In the genomic region with DNA sequence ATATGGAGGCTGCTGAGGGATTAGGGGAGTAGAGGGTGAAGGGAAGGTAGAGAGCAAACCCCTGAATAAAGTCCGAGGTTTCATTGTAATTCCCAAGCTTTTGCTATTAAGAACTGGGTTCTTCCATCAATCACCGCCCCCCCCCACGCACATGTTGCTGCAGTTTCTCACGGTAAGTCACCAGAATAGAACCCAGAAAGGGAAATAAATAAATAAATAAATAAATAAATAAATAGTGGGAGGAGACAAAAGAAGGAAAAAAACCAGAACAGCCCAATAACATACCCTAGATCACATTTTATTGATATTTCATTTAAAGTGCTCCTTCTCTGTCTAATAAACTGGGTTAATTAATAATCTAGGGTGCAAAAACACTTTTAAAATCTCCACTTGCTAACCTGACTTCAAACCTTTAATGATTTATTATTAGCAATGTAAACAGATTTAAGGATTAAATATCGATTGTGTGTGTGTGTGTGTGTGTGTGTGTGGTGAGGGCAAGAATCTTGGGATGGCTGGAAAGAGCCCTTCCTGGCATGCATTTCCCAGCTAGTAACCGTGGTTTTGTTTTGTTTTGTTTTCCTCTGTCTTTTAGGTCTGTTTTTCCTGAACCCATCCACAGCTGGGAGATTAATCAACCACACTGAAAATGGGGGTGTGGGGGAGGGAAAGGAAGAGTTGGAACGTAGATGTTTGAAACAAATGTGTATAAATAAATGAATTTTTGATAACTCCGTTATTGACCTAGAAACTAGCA, we compare ENCODE assay signal across 12 mouse cellular contexts. TPM values are rescaled to one million over a fixed set of nuclear protein-coding genes. Genes with fewer than 3 reads are reported as not detected.
DNase-seq lines count a peak whose midpoint lies in the region; ATAC-seq and TF ChIP-seq lines count a peak whose summit lies in the region.
"Had no signal": no experiment of that assay in that cellular context is flagged by ENCODE, and none has a peak within 500 bp of the region (broad histone marks: within the 10 kb centered on the region; RNA-seq: fewer than 3 reads in every experiment).

No protein-coding gene starts in this region.

- 16% methylated on average over 8 of the region's 8 CpGs for WGBS in kidney, postnatal 0 days
- WGBS in embryonic facial prominence, embryonic 10.5 days, result 2% methylated on average over 8 of the region's 8 CpGs
- WGBS in hindbrain, embryonic 13.5 days, result 2% methylated on average over 8 of the region's 8 CpGs

- H3K36me3 ChIP-seq in kidney, postnatal 0 days (ENCODE audit: insufficient read depth, low read length), result no peaks in the 10 kb centered on the region
- H3K36me3 ChIP-seq in embryonic facial prominence, embryonic 10.5 days (replicated peaks), result no peaks in the 10 kb centered on the region
- no peaks in the 10 kb centered on the region for H3K36me3 ChIP-seq in hindbrain, embryonic 13.5 days
- H3K36me3 ChIP-seq: forebrain, embryonic 12.5 days; liver, embryonic 15.5 days had no signal

- no peak overlapping the region for H3K9ac ChIP-seq in kidney, postnatal 0 days (ENCODE audit: low read depth, low read length)
- peak overlapping the region; percentile 100 for H3K9ac ChIP-seq in hindbrain, embryonic 13.5 days
- H3K9ac ChIP-seq: forebrain, embryonic 12.5 days; liver, embryonic 15.5 days had no signal

- H3K27ac ChIP-seq in kidney, postnatal 0 days, result peak overlapping the region; percentile 89
- peak overlapping the region; percentile 75 for H3K27ac ChIP-seq in embryonic facial prominence, embryonic 10.5 days (replicated peaks)
- H3K27ac ChIP-seq in hindbrain, embryonic 13.5 days, result peak overlapping the region; percentile 96
- H3K27ac ChIP-seq: forebrain, embryonic 12.5 days had no signal

- no peak for DNase-seq in kidney, postnatal 0 days (ENCODE audit: low spot score)
- DNase-seq in kidney, adult 18-20 months, result no peak
- DNase-seq in embryonic facial prominence, embryonic 10.5 days (ENCODE audit: low spot score), result peak; percentile 14
- DNase-seq in neural tube, embryonic 10.5 days (ENCODE audit: extremely low spot score, low spot score), result peak; percentile 72
- no peak for DNase-seq in left cerebral cortex, adult 18-20 months (ENCODE audit: low spot score in 2 of 2)
- DNase-seq: right cerebral cortex, postnatal 25 days had no signal

- TF ChIP-seq CTCF in kidney, postnatal 0 days (IDR thresholded peaks at IDR 0.05; ENCODE audit: low read depth), result no peak

- H3K4me1 ChIP-seq in kidney, postnatal 0 days (replicated peaks; ENCODE audit: insufficient read depth, low read length), result peaks cover 52% of the 10 kb centered on the region
- H3K4me1 ChIP-seq in embryonic facial prominence, embryonic 10.5 days, result peaks cover 30% of the 10 kb centered on the region
- peaks cover 40% of the 10 kb centered on the region for H3K4me1 ChIP-seq in hindbrain, embryonic 13.5 days (replicated peaks)

- H3K27me3 ChIP-seq in kidney, postnatal 0 days (ENCODE audit: insufficient read depth, low read length), result 0 out of 2 replicates have a peak, but pooled peaks cover 7% of the 10 kb centered on the region
- peaks cover 100% of the 10 kb centered on the region for H3K27me3 ChIP-seq in embryonic facial prominence, embryonic 10.5 days (replicated peaks; ENCODE audit: low read depth, poor library complexity, severe bottlenecking)
- H3K27me3 ChIP-seq in hindbrain, embryonic 13.5 days, result peaks cover 36% of the 10 kb centered on the region
- H3K27me3 ChIP-seq: Patski had no signal

- H3K4me2 ChIP-seq in kidney, postnatal 0 days (ENCODE audit: low read length), result peak overlapping the region; percentile 95
- peak overlapping the region; percentile 88 for H3K4me2 ChIP-seq in hindbrain, embryonic 13.5 days
- H3K4me2 ChIP-seq: forebrain, embryonic 12.5 days had no signal

- ATAC-seq in kidney, postnatal 0 days (replicated peaks; ENCODE audit: low FRiP score, low read depth), result no peak
- no peak for ATAC-seq in hindbrain, embryonic 13.5 days (ENCODE audit: low FRiP score)
- ATAC-seq in erythroblast, adult 5-6 weeks (replicated peaks; ENCODE audit: low FRiP score, poor library complexity, severe bottlenecking), result no peak
- ATAC-seq in megakaryocyte-erythroid progenitor cell, adult 5-6 weeks (replicated peaks; ENCODE audit: low FRiP score, low TSS enrichment, poor library complexity, severe bottlenecking), result no peak
- ATAC-seq: Patski had no signal

- H3K4me3 ChIP-seq in kidney, postnatal 0 days (replicated peaks; ENCODE audit: low read depth, low read length), result 0 out of 2 replicates have a peak overlapping the region, but pooled peaks have one; percentile 5
- H3K4me3 ChIP-seq in embryonic facial prominence, embryonic 10.5 days, result peak overlapping the region; percentile 78
- H3K4me3 ChIP-seq in hindbrain, embryonic 13.5 days, result peak overlapping the region; percentile 70
- H3K4me3 ChIP-seq: forebrain, embryonic 12.5 days; liver, embryonic 15.5 days had no signal

- H3K9me3 ChIP-seq in kidney, postnatal 0 days (replicated peaks; ENCODE audit: low read length), result no peaks in the 10 kb centered on the region
- no peaks in the 10 kb centered on the region for H3K9me3 ChIP-seq in embryonic facial prominence, embryonic 10.5 days
- H3K9me3 ChIP-seq in hindbrain, embryonic 13.5 days, result no peaks in the 10 kb centered on the region
- H3K9me3 ChIP-seq: forebrain, embryonic 12.5 days; liver, embryonic 15.5 days had no signal

RNA-seq across cellular contexts. Expression of gene Hoxa2, which starts 3.1 kb away (rescaled TPM):
- 2.3 and 2.4 TPM in 2 replicates for polyA plus RNA-seq in kidney, postnatal 0 days (2015; fragmentation: Nextera tagmentation; extraction: Ambion mirVana)
- polyA plus RNA-seq in embryonic facial prominence, embryonic 10.5 days (2016; fragmentation: Nextera tagmentation; extraction: Ambion mirVana), result 8.7 and 16.7 TPM in 2 replicates
- polyA plus RNA-seq in hindbrain, embryonic 13.5 days (2015; fragmentation: Nextera tagmentation; extraction: Ambion mirVana), result 39.1 and 40.2 TPM in 2 replicates
- not detected in 2 replicates for total RNA-seq in erythroblast, adult 5-6 weeks (2015; ENCODE audit: low replicate concordance)
- total RNA-seq in erythroblast, adult 5-6 weeks (2017; ENCODE audit: low replicate concordance), result not detected in 2 replicates
- not detected for total RNA-seq in left cerebral cortex, adult 18-20 months (2021)
- total RNA-seq in megakaryocyte-erythroid progenitor cell, adult 5-6 weeks (2014; fragmentation: Nextera tagmentation), result 1.4 TPM in 1 of 2 replicates, not detected in the other
- total RNA-seq in megakaryocyte-erythroid progenitor cell, adult 5-6 weeks (2017), result not detected in 2 replicates
- polyA plus RNA-seq: forebrain, embryonic 12.5 days had no signal

RNA-seq across cellular contexts. Expression of gene Hoxa1, which starts 3.4 kb away (rescaled TPM):
- 0.33 and 0.64 TPM in 2 replicates for polyA plus RNA-seq in kidney, postnatal 0 days (2015; fragmentation: Nextera tagmentation; extraction: Ambion mirVana)
- 0.57 and 0.62 TPM in 2 replicates for polyA plus RNA-seq in embryonic facial prominence, embryonic 10.5 days (2016; fragmentation: Nextera tagmentation; extraction: Ambion mirVana)
- polyA plus RNA-seq in hindbrain, embryonic 13.5 days (2015; fragmentation: Nextera tagmentation; extraction: Ambion mirVana), result 1.5 and 2.0 TPM in 2 replicates
- total RNA-seq in erythroblast, adult 5-6 weeks (2015; ENCODE audit: low replicate concordance), result not detected in 2 replicates
- total RNA-seq in erythroblast, adult 5-6 weeks (2017; ENCODE audit: low replicate concordance), result not detected in 2 replicates
- total RNA-seq in left cerebral cortex, adult 18-20 months (2021), result not detected
- total RNA-seq in megakaryocyte-erythroid progenitor cell, adult 5-6 weeks (2014; fragmentation: Nextera tagmentation), result not detected in 2 replicates
- 0.34 TPM in 1 of 2 replicates, not detected in the other for total RNA-seq in megakaryocyte-erythroid progenitor cell, adult 5-6 weeks (2017)

RNA-seq across cellular contexts. Expression of gene 5730596B20Rik, which starts 15.8 kb away (rescaled TPM):
- 1.3 TPM in 2 replicates for polyA plus RNA-seq in kidney, postnatal 0 days (2015; fragmentation: Nextera tagmentation; extraction: Ambion mirVana)
- 0.12 and 0.64 TPM in 2 replicates for polyA plus RNA-seq in embryonic facial prominence, embryonic 10.5 days (2016; fragmentation: Nextera tagmentation; extraction: Ambion mirVana)
- 7.6 and 8.3 TPM in 2 replicates for polyA plus RNA-seq in hindbrain, embryonic 13.5 days (2015; fragmentation: Nextera tagmentation; extraction: Ambion mirVana)
- total RNA-seq in erythroblast, adult 5-6 weeks (2015; ENCODE audit: low replicate concordance), result not detected in 2 replicates
- not detected in 2 replicates for total RNA-seq in erythroblast, adult 5-6 weeks (2017; ENCODE audit: low replicate concordance)
- total RNA-seq in left cerebral cortex, adult 18-20 months (2021), result not detected
- not detected in 2 replicates for total RNA-seq in megakaryocyte-erythroid progenitor cell, adult 5-6 weeks (2014; fragmentation: Nextera tagmentation)
- not detected in 2 replicates for total RNA-seq in megakaryocyte-erythroid progenitor cell, adult 5-6 weeks (2017)
- polyA plus RNA-seq: forebrain, embryonic 12.5 days had no signal

RNA-seq across cellular contexts. Expression of gene Hoxa4, which starts 30.0 kb away (rescaled TPM):
- polyA plus RNA-seq in kidney, postnatal 0 days (2015; fragmentation: Nextera tagmentation; extraction: Ambion mirVana), result 1.6 and 2.2 TPM in 2 replicates
- polyA plus RNA-seq in embryonic facial prominence, embryonic 10.5 days (2016; fragmentation: Nextera tagmentation; extraction: Ambion mirVana), result 0.09 TPM in 1 of 2 replicates, not detected in the other
- 14.5 and 14.8 TPM in 2 replicates for polyA plus RNA-seq in hindbrain, embryonic 13.5 days (2015; fragmentation: Nextera tagmentation; extraction: Ambion mirVana)
- not detected in 2 replicates for total RNA-seq in erythroblast, adult 5-6 weeks (2015; ENCODE audit: low replicate concordance)
- 0.34 TPM in 1 of 2 replicates, not detected in the other for total RNA-seq in erythroblast, adult 5-6 weeks (2017; ENCODE audit: low replicate concordance)
- total RNA-seq in left cerebral cortex, adult 18-20 months (2021), result not detected
- total RNA-seq in megakaryocyte-erythroid progenitor cell, adult 5-6 weeks (2014; fragmentation: Nextera tagmentation), result 1.9 and 2.2 TPM in 2 replicates
- total RNA-seq in megakaryocyte-erythroid progenitor cell, adult 5-6 weeks (2017), result 0.46 and 0.66 TPM in 2 replicates
- polyA plus RNA-seq: forebrain, embryonic 12.5 days had no signal

RNA-seq across cellular contexts. Expression of gene Hoxa5, which starts 42.9 kb away (rescaled TPM):
- 9.7 and 10.4 TPM in 2 replicates for polyA plus RNA-seq in kidney, postnatal 0 days (2015; fragmentation: Nextera tagmentation; extraction: Ambion mirVana)
- polyA plus RNA-seq in embryonic facial prominence, embryonic 10.5 days (2016; fragmentation: Nextera tagmentation; extraction: Ambion mirVana), result 0.23 TPM in 1 of 2 replicates, not detected in the other
- polyA plus RNA-seq in hindbrain, embryonic 13.5 days (2015; fragmentation: Nextera tagmentation; extraction: Ambion mirVana), result 116 and 150 TPM in 2 replicates
- total RNA-seq in erythroblast, adult 5-6 weeks (2015; ENCODE audit: low replicate concordance), result not detected in 2 replicates
- 0.17 and 0.56 TPM in 2 replicates for total RNA-seq in erythroblast, adult 5-6 weeks (2017; ENCODE audit: low replicate concordance)
- total RNA-seq in left cerebral cortex, adult 18-20 months (2021), result not detected
- 1.1 and 2.6 TPM in 2 replicates for total RNA-seq in megakaryocyte-erythroid progenitor cell, adult 5-6 weeks (2014; fragmentation: Nextera tagmentation)
- total RNA-seq in megakaryocyte-erythroid progenitor cell, adult 5-6 weeks (2017), result 0.56 and 0.76 TPM in 2 replicates
- polyA plus RNA-seq: forebrain, embryonic 12.5 days had no signal

Comparison
In these comparisons a context has a peak if more than half of its experiments do, and no peak if none do; other contexts are left out.
1. DNase-seq: peak in embryonic facial prominence, embryonic 10.5 days (single experiment) and neural tube, embryonic 10.5 days (single experiment); none in kidney, postnatal 0 days (single experiment), kidney, adult 18-20 months (single experiment) and left cerebral cortex, adult 18-20 months (0 of 2).
2. H3K4me3 ChIP-seq: peak in every context shown above with its lines; median percentile 78 in embryonic facial prominence, embryonic 10.5 days; 70 in hindbrain, embryonic 13.5 days; 5 in kidney, postnatal 0 days.
3. Peak in every context shown above with its lines, with median percentiles within 50 percentile points of each other: H3K27ac ChIP-seq.